Mouse (Mus musculus): ENCODE measurements around the gene Gm29609. TPM values are rescaled to one million over a fixed set of nuclear protein-coding genes. Genes with fewer than 3 reads are reported as not detected.
A peak's percentile ranks its signal among the peaks of the same experiment; 100 is the strongest.
"Not testable (repeated sequence)": the region's sequence is repeated elsewhere in the genome, so short reads cannot be mapped to it uniquely, and the experiment has no call there.

The Gm29609 gene
- polyA plus RNA-seq, 1 experiment from 2014 or later = 1.8 TPM

GRCm38 (mm10) chr5:31219070-31219469 lies 39.4 kb upstream of the Gm29609 start:
- DNase-seq (ENCODE audit: low spot score) = no peak
- 4% methylated on average over 2 of the region's 2 CpGs for whole genome bisulfite sequencing
- no peak overlapping the region for H3K27ac ChIP-seq (replicated peaks; ENCODE audit: low read depth, low read length)
- 0 out of 2 replicates have a peak, but pooled peaks cover 3% of the 10 kb centered on the region for H3K4me1 ChIP-seq (ENCODE audit: control insufficient read depth, insufficient read depth, low read length)
- peak overlapping the region; percentile 82 for H3K4me2 ChIP-seq (ENCODE audit: low read depth, severe bottlenecking)
- H3K9me3 ChIP-seq (ENCODE audit: control insufficient read depth, low read length) = no peaks in the 10 kb centered on the region
- H3K27me3 ChIP-seq (ENCODE audit: control insufficient read depth, insufficient read depth, low read length) = no peaks in the 10 kb centered on the region
- no peak for ATAC-seq (ENCODE audit: insufficient number of reproducible peaks, low FRiP score, low TSS enrichment, low read depth)
- 0 out of 2 replicates have a peak, but pooled peaks cover 2% of the 10 kb centered on the region for H3K36me3 ChIP-seq (ENCODE audit: control insufficient read depth, insufficient read depth, low read length)
- no peak overlapping the region for H3K9ac ChIP-seq (ENCODE audit: low read length)
- peak overlapping the region; percentile 98; the same call in 1 of the 2 replicates for H3K4me3 ChIP-seq (ENCODE audit: low read depth, low read length)

DNA sequence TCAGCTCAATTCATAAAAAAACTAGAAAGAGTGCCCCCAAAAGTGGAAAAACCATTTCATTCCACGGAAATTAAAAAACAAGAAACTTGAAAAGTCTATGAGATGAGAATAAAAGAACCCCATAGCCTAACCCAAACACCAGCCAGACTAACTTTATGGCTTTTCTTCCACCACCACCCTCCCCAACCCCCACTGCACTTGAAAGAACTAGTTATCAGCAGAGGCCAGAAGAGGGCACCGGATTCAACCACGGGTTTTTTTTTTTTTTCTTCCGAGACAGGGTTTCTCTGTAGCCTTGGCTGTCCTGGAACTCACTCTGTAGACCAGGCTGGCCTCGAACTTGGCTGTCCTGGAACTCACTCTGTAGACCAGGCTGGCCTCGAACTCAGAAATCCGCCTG lies 38.6 kb upstream of the Gm29609 start:
- Histone ChIP-seq H3K27me3 (ENCODE audit: control insufficient read depth, insufficient read depth, low read length) (no peaks in the 10 kb centered on the region), H3K4me2 (ENCODE audit: low read depth, severe bottlenecking) (no peak overlapping the region), H3K9me3 (ENCODE audit: control insufficient read depth, low read length) (no peaks in the 10 kb centered on the region), H3K4me3 (ENCODE audit: low read depth, low read length) (no peak overlapping the region), H3K9ac (ENCODE audit: low read length) (no peak overlapping the region), H3K36me3 (ENCODE audit: control insufficient read depth, insufficient read depth, low read length) (0 out of 2 replicates have a peak, but pooled peaks cover 2% of the 10 kb centered on the region), H3K4me1 (ENCODE audit: control insufficient read depth, insufficient read depth, low read length) (0 out of 2 replicates have a peak, but pooled peaks cover 3% of the 10 kb centered on the region), H3K27ac (replicated peaks; ENCODE audit: low read depth, low read length) (no peak overlapping the region)
- ATAC-seq (ENCODE audit: insufficient number of reproducible peaks, low FRiP score, low TSS enrichment, low read depth) (no peak), DNase-seq (ENCODE audit: low spot score) (no peak)
- WGBS = 47% methylated on average over 5 of the region's 7 CpGs

GRCm38 (mm10) chr5:31216554-31216953 lies 36.8 kb upstream of the Gm29609 start:
- not testable (repeated sequence) for ATAC-seq (ENCODE audit: insufficient number of reproducible peaks, low FRiP score, low TSS enrichment, low read depth); H3K27me3 ChIP-seq (ENCODE audit: control insufficient read depth, insufficient read depth, low read length); H3K9me3 ChIP-seq (ENCODE audit: control insufficient read depth, low read length); DNase-seq (ENCODE audit: low spot score); H3K4me1 ChIP-seq (ENCODE audit: control insufficient read depth, insufficient read depth, low read length); H3K36me3 ChIP-seq (ENCODE audit: control insufficient read depth, insufficient read depth, low read length); H3K27ac ChIP-seq (replicated peaks; ENCODE audit: low read depth, low read length); H3K4me2 ChIP-seq (ENCODE audit: low read depth, severe bottlenecking); H3K9ac ChIP-seq (ENCODE audit: low read length); H3K4me3 ChIP-seq (ENCODE audit: low read depth, low read length)
- 90% methylated on average over 6 of the region's 6 CpGs for WGBS

DNA sequence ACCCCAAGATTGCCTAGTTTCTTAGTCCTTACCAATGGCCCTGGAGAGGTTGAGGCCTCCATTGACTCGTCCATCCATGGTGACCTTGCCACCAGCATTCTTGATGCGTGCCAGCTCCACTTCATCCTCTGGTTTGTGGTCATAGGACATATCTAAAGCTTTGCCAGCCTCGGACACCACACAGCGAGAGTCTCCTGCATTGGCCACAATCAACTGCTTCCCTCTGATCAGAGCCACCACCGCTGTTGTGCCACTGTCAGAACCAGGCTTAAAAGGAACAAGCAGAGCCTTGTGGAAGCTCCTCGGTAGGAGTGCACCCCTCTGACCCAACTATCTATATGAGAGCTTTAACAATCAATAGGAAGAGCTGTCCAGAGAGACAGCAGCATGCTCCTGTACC lies 24.7 kb upstream of the Gm29609 start:
- Histone ChIP-seq H3K9me3 (ENCODE audit: control insufficient read depth, low read length) (peaks cover 5% of the 10 kb centered on the region), H3K9ac (ENCODE audit: low read length) (no peak overlapping the region), H3K4me2 (ENCODE audit: low read depth, severe bottlenecking) (no peak overlapping the region), H3K36me3 (ENCODE audit: control insufficient read depth, insufficient read depth, low read length) (peaks cover 27% of the 10 kb centered on the region), H3K27ac (replicated peaks; ENCODE audit: low read depth, low read length) (no peak overlapping the region), H3K4me3 (ENCODE audit: low read depth, low read length) (no peak overlapping the region), H3K27me3 (ENCODE audit: control insufficient read depth, insufficient read depth, low read length) (no peaks in the 10 kb centered on the region), H3K4me1 (ENCODE audit: control insufficient read depth, insufficient read depth, low read length) (peaks cover 3% of the 10 kb centered on the region; the same call in 1 of the 2 replicates)
- DNase-seq (ENCODE audit: low spot score) (no peak), ATAC-seq (ENCODE audit: insufficient number of reproducible peaks, low FRiP score, low TSS enrichment, low read depth) (no peak)
- WGBS = 90% methylated on average over 6 of the region's 6 CpGs

DNA sequence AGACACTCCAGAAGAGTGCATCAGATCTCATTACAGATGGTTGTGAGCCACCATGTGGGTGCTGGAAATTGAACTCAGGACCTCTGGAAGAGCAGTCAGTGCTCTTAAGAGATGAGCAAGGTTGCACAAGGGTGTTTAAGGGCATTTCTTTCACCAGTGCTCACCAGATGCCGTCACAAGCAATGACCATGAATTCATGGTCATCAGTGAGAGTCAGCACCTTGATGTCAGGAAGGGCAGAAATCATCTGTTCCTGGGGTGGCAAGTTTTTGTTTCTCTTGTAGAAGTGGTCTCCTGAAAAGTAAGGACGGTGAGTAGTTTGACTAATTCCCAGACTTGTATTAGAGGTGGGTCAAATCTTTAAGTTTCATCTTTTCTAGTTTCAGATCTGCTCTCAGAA lies 24.2 kb upstream of the Gm29609 start:
- Histone ChIP-seq H3K27me3 (ENCODE audit: control insufficient read depth, insufficient read depth, low read length) (no peaks in the 10 kb centered on the region), H3K36me3 (ENCODE audit: control insufficient read depth, insufficient read depth, low read length) (peaks cover 32% of the 10 kb centered on the region), H3K4me3 (ENCODE audit: low read depth, low read length) (no peak overlapping the region), H3K4me2 (ENCODE audit: low read depth, severe bottlenecking) (no peak overlapping the region), H3K27ac (replicated peaks; ENCODE audit: low read depth, low read length) (no peak overlapping the region), H3K9ac (ENCODE audit: low read length) (no peak overlapping the region), H3K9me3 (ENCODE audit: control insufficient read depth, low read length) (peaks cover 5% of the 10 kb centered on the region), H3K4me1 (ENCODE audit: control insufficient read depth, insufficient read depth, low read length) (peaks cover 3% of the 10 kb centered on the region; the same call in 1 of the 2 replicates)
- WGBS = 90% methylated on average over 2 of the region's 2 CpGs
- ATAC-seq (ENCODE audit: insufficient number of reproducible peaks, low FRiP score, low TSS enrichment, low read depth) (no peak), DNase-seq (ENCODE audit: low spot score) (no peak)

DNA sequence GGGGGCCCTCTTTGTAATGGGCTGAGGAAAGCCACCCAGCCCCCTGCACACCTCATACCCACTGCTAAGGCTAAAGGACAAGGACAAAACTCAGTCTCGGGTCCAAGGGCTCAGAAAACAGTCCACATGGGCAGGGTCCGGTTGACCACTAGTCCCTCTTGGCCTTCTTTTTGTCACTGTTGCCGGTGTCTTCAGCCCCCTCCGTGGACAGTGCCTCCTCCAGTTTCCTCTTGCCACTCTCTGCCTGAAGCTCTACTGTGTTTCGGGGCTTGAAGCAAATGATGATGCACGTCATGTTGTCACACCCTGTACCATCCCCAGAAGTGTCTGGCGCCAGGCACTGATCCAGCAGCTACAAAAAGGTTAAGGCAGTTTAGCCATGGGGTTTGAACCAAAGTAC lies 23.2 kb upstream of the Gm29609 start:
- peaks cover 5% of the 10 kb centered on the region for H3K9me3 ChIP-seq (ENCODE audit: control insufficient read depth, low read length)
- H3K4me2 ChIP-seq (ENCODE audit: low read depth, severe bottlenecking) = peak overlapping the region; percentile 84
- peaks cover 3% of the 10 kb centered on the region; the same call in 1 of the 2 replicates for H3K4me1 ChIP-seq (ENCODE audit: control insufficient read depth, insufficient read depth, low read length)
- H3K27me3 ChIP-seq (ENCODE audit: control insufficient read depth, insufficient read depth, low read length) = no peaks in the 10 kb centered on the region
- peak overlapping the region; percentile 78 for H3K4me3 ChIP-seq (ENCODE audit: low read depth, low read length)
- DNase-seq (ENCODE audit: low spot score) (no peak), ATAC-seq (ENCODE audit: insufficient number of reproducible peaks, low FRiP score, low TSS enrichment, low read depth) (no peak)
- H3K27ac ChIP-seq (replicated peaks; ENCODE audit: low read depth, low read length) = peak overlapping the region; percentile 10; the same call in 1 of the 2 replicates
- peaks cover 42% of the 10 kb centered on the region for H3K36me3 ChIP-seq (ENCODE audit: control insufficient read depth, insufficient read depth, low read length)
- peak overlapping the region; percentile 28 for H3K9ac ChIP-seq (ENCODE audit: low read length)
- WGBS = 89% methylated on average over 7 of the region's 7 CpGs

GRCm38 (mm10) chr5:31201742-31202590 lies 22.3 kb upstream of the Gm29609 start, which contains the start of gene Zfp513:
Gene Zfp513, minus strand, starts transcription at chr5:31202303.
- Histone ChIP-seq H3K4me2 (ENCODE audit: low read depth, severe bottlenecking) (peak within 1 kb of the TSS; percentile 84), H3K9me3 (ENCODE audit: control insufficient read depth, low read length) (peaks cover 5% of the 10 kb centered on the region), H3K27ac (replicated peaks; ENCODE audit: low read depth, low read length) (peak within 1 kb of the TSS; percentile 56; the same call in 1 of the 2 replicates), H3K36me3 (ENCODE audit: control insufficient read depth, insufficient read depth, low read length) (peaks cover 51% of the 10 kb centered on the region), H3K4me3 (ENCODE audit: low read depth, low read length) (peak within 1 kb of the TSS; percentile 78), H3K4me1 (ENCODE audit: control insufficient read depth, insufficient read depth, low read length) (peaks cover 3% of the 10 kb centered on the region; the same call in 1 of the 2 replicates), H3K27me3 (ENCODE audit: control insufficient read depth, insufficient read depth, low read length) (no peaks in the 10 kb centered on the region), H3K9ac (ENCODE audit: low read length) (peak within 1 kb of the TSS; percentile 83)
- under 1% methylated on average over 53 of the region's 53 CpGs for WGBS
- peak; percentile 97 for ATAC-seq (ENCODE audit: insufficient number of reproducible peaks, low FRiP score, low TSS enrichment, low read depth)
- DNase-seq (ENCODE audit: low spot score) = peak; percentile 96

DNA sequence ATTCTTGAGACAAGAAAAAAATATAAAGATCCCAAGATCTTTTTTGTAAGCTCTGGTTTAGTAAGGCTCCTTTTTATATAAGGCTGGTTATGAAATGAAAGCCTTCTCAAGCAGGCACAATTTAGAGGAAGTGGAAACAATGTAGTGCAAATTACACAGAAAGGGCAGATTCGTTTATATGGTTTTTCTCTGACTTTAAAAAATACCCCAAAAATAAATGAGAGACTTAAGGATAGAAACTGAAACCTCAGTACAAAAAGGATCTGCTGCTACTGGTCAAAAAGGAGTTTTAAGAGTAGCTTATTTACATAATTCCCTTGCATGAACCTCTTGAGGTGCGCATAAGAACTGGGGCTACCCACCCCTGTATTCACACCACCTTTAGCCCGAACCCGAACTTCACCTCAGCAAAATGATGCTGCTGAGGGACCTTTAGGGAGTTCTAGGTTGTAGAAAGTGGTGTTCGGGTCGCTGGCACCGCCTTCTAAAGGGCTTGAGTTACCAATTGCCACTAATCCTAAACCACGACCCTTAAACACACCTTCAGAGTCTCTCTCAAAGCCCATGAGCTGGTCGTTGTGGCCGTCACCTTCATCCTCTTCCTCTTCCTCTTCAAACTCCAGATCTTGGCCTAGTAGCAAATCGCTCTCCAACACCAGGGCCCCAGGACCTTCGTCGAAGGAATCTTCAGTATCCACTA lies 21.5 kb upstream of the Gm29609 start:
- WGBS = 19% methylated on average over 13 of the region's 13 CpGs
- peak overlapping the region; percentile 84 for H3K4me2 ChIP-seq (ENCODE audit: low read depth, severe bottlenecking)
- peak overlapping the region; percentile 78 for H3K4me3 ChIP-seq (ENCODE audit: low read depth, low read length)
- DNase-seq (ENCODE audit: low spot score) = no peak
- H3K9ac ChIP-seq (ENCODE audit: low read length) = peak overlapping the region; percentile 83
- ATAC-seq (ENCODE audit: insufficient number of reproducible peaks, low FRiP score, low TSS enrichment, low read depth) = no peak
- peaks cover 55% of the 10 kb centered on the region for H3K36me3 ChIP-seq (ENCODE audit: control insufficient read depth, insufficient read depth, low read length)
- peaks cover 5% of the 10 kb centered on the region for H3K9me3 ChIP-seq (ENCODE audit: control insufficient read depth, low read length)
- H3K27me3 ChIP-seq (ENCODE audit: control insufficient read depth, insufficient read depth, low read length) = no peaks in the 10 kb centered on the region
- H3K4me1 ChIP-seq (ENCODE audit: control insufficient read depth, insufficient read depth, low read length) = peaks cover 3% of the 10 kb centered on the region; the same call in 1 of the 2 replicates
- 0 out of 2 replicates have a peak overlapping the region, but pooled peaks have one; percentile 56 for H3K27ac ChIP-seq (replicated peaks; ENCODE audit: low read depth, low read length)
